11 mouse cellular contexts compared by ENCODE assay signal in genomic region chr5:146712282-146712918, GRCm38 (mm10).
DNase-seq lines count a peak whose midpoint lies in the region; ATAC-seq and TF ChIP-seq lines count a peak whose summit lies in the region.
"Had no signal": no experiment of that assay in that cellular context is flagged by ENCODE, and none has a peak within 500 bp of the region (broad histone marks: within the 10 kb centered on the region; RNA-seq: fewer than 3 reads in every experiment).

No protein-coding gene starts in this region.

- peak overlapping the region; percentile 33 for H3K4me2 ChIP-seq in hindbrain, embryonic 15.5 days
- H3K4me2 ChIP-seq in midbrain, postnatal 0 days (ENCODE audit: low read depth, low read length, poor library complexity, severe bottlenecking): no peak overlapping the region
- no peak overlapping the region for H3K4me2 ChIP-seq in lung, postnatal 0 days (replicated peaks; ENCODE audit: low read depth, low read length)

- no peaks in the 10 kb centered on the region for H3K36me3 ChIP-seq in embryonic facial prominence, embryonic 10.5 days (replicated peaks)
- H3K36me3 ChIP-seq in hindbrain, embryonic 15.5 days: no peaks in the 10 kb centered on the region
- no peaks in the 10 kb centered on the region for H3K36me3 ChIP-seq in midbrain, postnatal 0 days (ENCODE audit: insufficient read depth, low read length)
- no peaks in the 10 kb centered on the region for H3K36me3 ChIP-seq in lung, postnatal 0 days (ENCODE audit: insufficient read depth, low read length)

- H3K27me3 ChIP-seq in embryonic facial prominence, embryonic 10.5 days (replicated peaks; ENCODE audit: low read depth, poor library complexity, severe bottlenecking): no peaks in the 10 kb centered on the region
- no peaks in the 10 kb centered on the region for H3K27me3 ChIP-seq in hindbrain, embryonic 15.5 days
- H3K27me3 ChIP-seq in midbrain, postnatal 0 days (ENCODE audit: insufficient read depth, low read length): no peaks in the 10 kb centered on the region
- no peaks in the 10 kb centered on the region for H3K27me3 ChIP-seq in lung, postnatal 0 days (replicated peaks; ENCODE audit: insufficient read depth, low read length)

- ATAC-seq in hindbrain, embryonic 15.5 days (ENCODE audit: low FRiP score, low read depth): peak; percentile 82
- ATAC-seq in midbrain, postnatal 0 days (ENCODE audit: low FRiP score): peak; percentile 79
- no peak for ATAC-seq in lung, postnatal 0 days
- ATAC-seq: liver, postnatal 0 days had no signal

- WGBS in embryonic facial prominence, embryonic 10.5 days: 83% methylated on average over 18 of the region's 18 CpGs
- WGBS in hindbrain, embryonic 15.5 days: 25% methylated on average over 18 of the region's 18 CpGs
- 29% methylated on average over 18 of the region's 18 CpGs for WGBS in midbrain, postnatal 0 days
- 71% methylated on average over 18 of the region's 18 CpGs for WGBS in lung, postnatal 0 days

- H3K4me1 ChIP-seq in embryonic facial prominence, embryonic 10.5 days: peaks cover 9% of the 10 kb centered on the region
- peaks cover 19% of the 10 kb centered on the region for H3K4me1 ChIP-seq in hindbrain, embryonic 15.5 days (replicated peaks)
- H3K4me1 ChIP-seq in midbrain, postnatal 0 days (ENCODE audit: insufficient read depth, low read length): no peaks in the 10 kb centered on the region
- H3K4me1 ChIP-seq in lung, postnatal 0 days (ENCODE audit: insufficient read depth, low read depth, low read length): no peaks in the 10 kb centered on the region

- no peak for TF ChIP-seq EP300 in lung, postnatal 0 days (IDR thresholded peaks at IDR 0.05)

- no peak for TF ChIP-seq CTCF in midbrain, postnatal 0 days (IDR thresholded peaks at IDR 0.05)
- TF ChIP-seq CTCF in lung, postnatal 0 days (IDR thresholded peaks at IDR 0.05): no peak

- H3K27ac ChIP-seq in embryonic facial prominence, embryonic 10.5 days (replicated peaks): peak overlapping the region; percentile 61
- peak overlapping the region; percentile 47 for H3K27ac ChIP-seq in hindbrain, embryonic 15.5 days (replicated peaks)
- peak overlapping the region; percentile 39; the same call in 1 of the 2 replicates for H3K27ac ChIP-seq in midbrain, postnatal 0 days (ENCODE audit: low read depth, low read length)
- H3K27ac ChIP-seq in lung, postnatal 0 days (ENCODE audit: low read length): no peak overlapping the region

- peak; percentile 40 for DNase-seq in embryo, embryonic 11 days
- no peak for DNase-seq in embryo, embryonic 10 days (ENCODE audit: low spot score)
- no peak for DNase-seq in embryonic facial prominence, embryonic 10.5 days (ENCODE audit: low spot score)
- DNase-seq in midbrain, postnatal 0 days (ENCODE audit: low spot score): peak; percentile 83
- no peak for DNase-seq in lung, postnatal 0 days (ENCODE audit: low spot score)
- no peak for DNase-seq in T-cell, adult 2 months (ENCODE audit: low spot score)
- no peak for DNase-seq in kidney, adult 18-20 months
- DNase-seq: kidney, postnatal 10 days; liver, postnatal 0 days had no signal

- no peaks in the 10 kb centered on the region for H3K9me3 ChIP-seq in embryonic facial prominence, embryonic 10.5 days
- no peaks in the 10 kb centered on the region for H3K9me3 ChIP-seq in hindbrain, embryonic 15.5 days
- H3K9me3 ChIP-seq in midbrain, postnatal 0 days (ENCODE audit: low read length): no peaks in the 10 kb centered on the region
- no peaks in the 10 kb centered on the region for H3K9me3 ChIP-seq in lung, postnatal 0 days (ENCODE audit: low read length)

- no peak overlapping the region for H3K9ac ChIP-seq in hindbrain, embryonic 15.5 days
- H3K9ac ChIP-seq in midbrain, postnatal 0 days (replicated peaks; ENCODE audit: low read length, poor library complexity, severe bottlenecking): no peak overlapping the region
- H3K9ac ChIP-seq in lung, postnatal 0 days (replicated peaks; ENCODE audit: low read depth): no peak overlapping the region
- H3K9ac ChIP-seq: liver, postnatal 0 days had no signal

- H3K4me3 ChIP-seq in embryonic facial prominence, embryonic 10.5 days: no peak overlapping the region
- no peak overlapping the region for H3K4me3 ChIP-seq in hindbrain, embryonic 15.5 days
- no peak overlapping the region for H3K4me3 ChIP-seq in midbrain, postnatal 0 days (ENCODE audit: low read depth, low read length)
- no peak overlapping the region for H3K4me3 ChIP-seq in lung, postnatal 0 days (ENCODE audit: low read depth, low read length)
- H3K4me3 ChIP-seq: myocyte had no signal

Comparison
In these comparisons a context has a peak if more than half of its experiments do, and no peak if none do; other contexts are left out.
1. DNase-seq: peak in embryo, embryonic 11 days (single experiment) and midbrain, postnatal 0 days (single experiment); none in embryo, embryonic 10 days (single experiment), embryonic facial prominence, embryonic 10.5 days (single experiment), lung, postnatal 0 days (single experiment), T-cell, adult 2 months (single experiment) and kidney, adult 18-20 months (single experiment).